Mouse (Mus musculus) heart, embryonic 16.5 days (tissue): ENCODE measurements around the gene Ppp1r32. TPM values are rescaled to one million over a fixed set of nuclear protein-coding genes. Genes with fewer than 3 reads are reported as not detected.
A peak's percentile ranks its signal among the peaks of the same experiment; 100 is the strongest.

Experiments used
- ATAC-seq: fragments of 200-750 bp; cut with Nextera tagmentation; replicated peaks from 2 replicates; pipeline ENCODE4 v1.8.0; 2017; ENCODE audit warnings: moderate number of reproducible peaks; ENCODE audit not compliant: insufficient read depth, low FRiP score; ENCODE audit errors: extremely low read depth
- H3K27ac ChIP-seq: fragments of 300-500 bp; sonication (generic); 2 replicates; pipeline ENCODE4 v1.5.1; 2014; ENCODE audit warnings: mild to moderate bottlenecking, low read length, control low read depth, moderate library complexity
- H3K27me3 ChIP-seq: fragments of 300-500 bp; sonication (generic); 2 replicates; pipeline ENCODE4 v1.6.1; 2014; ENCODE audit warnings: low read length, mixed read lengths; ENCODE audit not compliant: control insufficient read depth, insufficient read depth
- H3K36me3 ChIP-seq: fragments of 300-500 bp; sonication (generic); 2 replicates; pipeline ENCODE4 v1.6.1; 2014; ENCODE audit not compliant: control insufficient read depth, insufficient read depth
- H3K4me1 ChIP-seq: fragments of 300-500 bp; sonication (generic); 2 replicates; pipeline ENCODE4 v1.6.1; 2014; ENCODE audit warnings: low read length, mixed read lengths; ENCODE audit not compliant: control insufficient read depth, insufficient read depth
- H3K4me2 ChIP-seq: fragments of 300-500 bp; sonication (generic); 2 replicates; pipeline ENCODE4 v1.6.1; 2014; ENCODE audit warnings: low read depth, mild to moderate bottlenecking, control low read depth, low read length
- H3K4me3 ChIP-seq: fragments of 300-500 bp; sonication (generic); 2 replicates; pipeline ENCODE4 v1.5.1; 2014; ENCODE audit warnings: mild to moderate bottlenecking, control low read depth, low read length
- H3K9ac ChIP-seq: fragments of 300-500 bp; sonication (generic); 2 replicates; pipeline ENCODE4 v1.6.1; 2014; ENCODE audit warnings: low read length, control low read depth
- H3K9me3 ChIP-seq: fragments of 300-500 bp; sonication (generic); replicated peaks from 2 replicates; pipeline ENCODE4 v1.6.1; 2016; ENCODE audit warnings: low read length; ENCODE audit not compliant: control insufficient read depth
- WGBS: fragments of 180-500 bp; shearing (Covaris S2); extraction: QIAGEN DNeasy Blood & Tissue Kit; methylation state at CpG from one replicate; pipeline ENCODE4 v1.1.7; 2014; 5-methylcytosine and 5-hydroxymethylcytosine counted together
- polyA plus RNA-seq: library from polyadenylated mRNA; unstranded; fragments of >200 nt; fragmentation: Nextera tagmentation; extraction: Ambion mirVana; gene quantifications from 2 replicates; pipeline ENCODE4 v1.2.1, GENCODE M21; 2015

The Ppp1r32 gene
- polyA plus RNA-seq, 1 experiment from 2014 or later, result 0.13 TPM

DNA sequence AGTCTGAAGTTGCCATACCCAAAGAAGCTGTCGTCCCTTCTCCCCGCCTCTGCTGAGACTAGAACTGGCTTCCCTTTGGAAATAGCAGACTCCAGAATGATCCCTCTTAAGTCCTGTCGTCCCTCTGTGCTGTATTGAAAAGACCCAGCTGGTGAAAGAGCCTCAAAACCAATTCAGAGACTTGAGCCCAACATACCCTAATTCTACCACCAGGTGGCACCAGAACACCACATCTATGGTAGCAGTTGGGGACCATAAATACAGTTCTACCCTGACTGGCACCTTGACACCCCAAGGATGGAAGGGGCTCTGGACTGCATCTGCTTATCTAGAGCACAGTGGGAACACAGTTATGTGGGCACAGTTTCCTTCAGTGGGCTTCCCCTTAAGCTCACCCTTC lies 33.0 kb downstream of the Ppp1r32 start:
- no peak overlapping the region for H3K27ac ChIP-seq
- no peaks in the 10 kb centered on the region for H3K9me3 ChIP-seq
- H3K4me2 ChIP-seq, result no peak overlapping the region
- H3K4me1 ChIP-seq, result no peaks in the 10 kb centered on the region
- no peaks in the 10 kb centered on the region for H3K36me3 ChIP-seq
- H3K4me3 ChIP-seq, result no peak overlapping the region
- WGBS, result 5% methylated on average over 3 of the region's 3 CpGs
- no peak overlapping the region for H3K9ac ChIP-seq
- ATAC-seq, result peak; percentile 38; the same call in 1 of the 2 replicates
- H3K27me3 ChIP-seq, result peaks cover 38% of the 10 kb centered on the region

GRCm38 (mm10) chr19:10449190-10449589 lies 33.5 kb downstream of the Ppp1r32 start:
- WGBS, result 39% methylated on average over 6 of the region's 6 CpGs
- Histone ChIP-seq H3K9ac (no peak overlapping the region), H3K4me1 (no peaks in the 10 kb centered on the region), H3K27me3 (peaks cover 33% of the 10 kb centered on the region), H3K27ac (no peak overlapping the region), H3K4me2 (no peak overlapping the region), H3K9me3 (no peaks in the 10 kb centered on the region), H3K4me3 (no peak overlapping the region), H3K36me3 (no peaks in the 10 kb centered on the region)
- 0 out of 2 replicates have a peak, but pooled peaks have one; percentile 9 for ATAC-seq

DNA sequence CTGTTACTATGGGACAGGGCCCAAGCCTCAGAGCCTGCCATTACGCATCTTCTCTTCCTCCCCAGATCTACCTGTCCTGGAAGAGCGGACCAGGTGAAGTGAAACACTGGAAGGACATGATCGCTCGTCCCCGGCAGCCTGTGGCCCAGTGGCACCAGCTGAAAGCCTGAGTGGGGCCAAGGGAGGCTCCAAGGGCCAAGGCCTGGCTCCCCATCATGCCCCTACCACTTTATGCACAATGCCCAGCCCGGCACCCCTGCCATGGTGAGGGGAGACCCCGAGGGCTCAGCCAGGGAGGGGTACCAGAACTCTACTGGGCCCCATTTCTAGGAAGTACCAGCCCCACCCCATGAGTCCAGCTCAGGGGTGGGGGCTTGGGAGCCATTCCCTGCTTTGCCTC lies 34.5 kb downstream of the Ppp1r32 start:
- Histone ChIP-seq H3K27ac (no peak overlapping the region), H3K4me2 (no peak overlapping the region), H3K4me3 (no peak overlapping the region), H3K9ac (no peak overlapping the region), H3K9me3 (no peaks in the 10 kb centered on the region), H3K36me3 (no peaks in the 10 kb centered on the region), H3K27me3 (peaks cover 28% of the 10 kb centered on the region), H3K4me1 (no peaks in the 10 kb centered on the region)
- ATAC-seq, result no peak
- 94% methylated on average over 7 of the region's 7 CpGs for WGBS

DNA sequence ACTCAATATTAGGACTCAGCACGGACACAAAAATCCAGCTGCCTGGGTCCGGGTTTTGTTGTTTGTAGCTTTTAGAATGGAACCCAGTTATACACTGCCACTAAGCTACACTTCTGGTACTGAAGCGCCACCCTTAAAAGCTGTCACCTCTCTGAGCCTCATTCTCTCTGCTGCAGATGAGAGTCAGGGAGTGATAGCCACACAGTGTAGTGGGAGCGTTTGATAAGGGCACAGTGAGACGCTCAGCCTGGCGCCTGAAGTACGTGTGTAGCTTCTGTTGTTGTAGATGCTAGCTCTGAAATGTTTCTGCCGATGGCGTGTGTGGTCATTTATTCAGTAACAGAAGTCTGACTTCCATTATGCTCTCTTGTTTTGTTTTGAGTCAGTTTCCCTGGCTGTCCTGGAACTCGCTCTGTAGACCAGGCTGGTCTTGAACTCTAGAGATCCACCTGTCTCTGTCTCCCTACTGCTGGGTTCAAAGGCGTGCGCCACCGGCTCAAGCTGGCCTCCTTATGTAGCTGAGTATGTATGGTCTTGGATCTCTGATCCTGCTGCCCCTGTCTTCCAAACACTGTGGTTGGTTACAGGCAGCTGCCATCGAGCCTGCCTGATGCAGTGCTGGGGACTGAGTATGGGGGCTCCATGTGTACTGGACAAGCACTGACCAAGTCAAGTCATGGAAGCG lies 37.9 kb downstream of the Ppp1r32 start:
- WGBS, result 66% methylated on average over 15 of the region's 15 CpGs
- H3K4me2 ChIP-seq, result no peak overlapping the region
- peaks cover 6% of the 10 kb centered on the region; the same call in 1 of the 2 replicates for H3K27me3 ChIP-seq

GRCm38 (mm10) chr19:10437521-10437920 lies 45.2 kb downstream of the Ppp1r32 start:
- H3K4me1 ChIP-seq, result peaks cover 18% of the 10 kb centered on the region
- no peak overlapping the region for H3K4me2 ChIP-seq
- ATAC-seq, result no peak
- 45% methylated on average over 1 of the region's 1 CpGs for WGBS
- H3K27me3 ChIP-seq, result no peaks in the 10 kb centered on the region; the same call in 1 of the 2 replicates
- no peak overlapping the region for H3K4me3 ChIP-seq
- no peak overlapping the region for H3K27ac ChIP-seq
- no peaks in the 10 kb centered on the region for H3K9me3 ChIP-seq
- H3K9ac ChIP-seq, result no peak overlapping the region
- H3K36me3 ChIP-seq, result no peaks in the 10 kb centered on the region

More for the DNA sequence above, 37.9 kb downstream of the Ppp1r32 start:
- H3K9me3 ChIP-seq, result no peaks in the 10 kb centered on the region
- no peak overlapping the region for H3K9ac ChIP-seq
- no peaks in the 10 kb centered on the region for H3K4me1 ChIP-seq
- no peak overlapping the region for H3K27ac ChIP-seq
- ATAC-seq, result no peak
- H3K36me3 ChIP-seq, result no peaks in the 10 kb centered on the region
- H3K4me3 ChIP-seq, result no peak overlapping the region

DNA sequence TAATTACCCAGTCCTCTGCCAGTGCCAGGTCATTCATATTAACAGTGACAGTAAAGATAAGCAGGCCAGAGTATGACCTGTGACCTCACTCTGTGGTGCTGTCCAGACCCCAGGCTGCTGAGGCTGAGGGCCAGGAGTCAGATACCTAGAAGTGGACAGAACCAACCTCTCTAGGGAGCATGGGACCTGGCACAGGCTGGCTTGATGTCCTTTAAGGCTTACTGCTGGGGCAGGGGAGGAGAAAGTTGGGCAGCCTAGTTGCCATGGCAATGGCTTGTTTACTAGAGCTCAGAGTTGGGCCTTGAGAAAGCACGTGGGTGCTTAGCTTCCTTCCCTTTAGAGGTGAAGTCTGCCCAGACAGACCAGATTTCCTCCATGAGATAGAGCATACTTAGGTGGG lies 46.0 kb downstream of the Ppp1r32 start:
- no peak overlapping the region for H3K27ac ChIP-seq
- no peaks in the 10 kb centered on the region for H3K27me3 ChIP-seq
- no peak for ATAC-seq
- H3K4me2 ChIP-seq, result no peak overlapping the region
- H3K4me1 ChIP-seq, result peaks cover 19% of the 10 kb centered on the region
- WGBS, result 58% methylated on average over 1 of the region's 1 CpGs
- H3K4me3 ChIP-seq, result no peak overlapping the region
- no peaks in the 10 kb centered on the region for H3K9me3 ChIP-seq
- H3K36me3 ChIP-seq, result no peaks in the 10 kb centered on the region
- no peak overlapping the region for H3K9ac ChIP-seq

GRCm38 (mm10) chr19:10435908-10436307 lies 46.8 kb downstream of the Ppp1r32 start:
- H3K4me3 ChIP-seq, result no peak overlapping the region
- H3K4me1 ChIP-seq, result peaks cover 23% of the 10 kb centered on the region
- H3K4me2 ChIP-seq, result no peak overlapping the region
- WGBS, result 43% methylated on average over 3 of the region's 3 CpGs
- no peaks in the 10 kb centered on the region for H3K27me3 ChIP-seq
- no peak for ATAC-seq
- no peak overlapping the region for H3K27ac ChIP-seq
- H3K36me3 ChIP-seq, result no peaks in the 10 kb centered on the region
- H3K9ac ChIP-seq, result no peak overlapping the region
- no peaks in the 10 kb centered on the region for H3K9me3 ChIP-seq

GRCm38 (mm10) chr19:10434927-10435326 lies 47.8 kb downstream of the Ppp1r32 start:
- Histone ChIP-seq H3K4me2 (no peak overlapping the region), H3K27me3 (no peaks in the 10 kb centered on the region)
- 70% methylated on average over 6 of the region's 6 CpGs for WGBS

GRCm38 (mm10) chr19:10433879-10434540 lies 48.7 kb downstream of the Ppp1r32 start:
- H3K9me3 ChIP-seq, result no peaks in the 10 kb centered on the region
- H3K4me3 ChIP-seq, result no peak overlapping the region
- H3K27ac ChIP-seq, result peak overlapping the region; percentile 75
- no peak overlapping the region for H3K9ac ChIP-seq
- H3K4me2 ChIP-seq, result no peak overlapping the region
- peaks cover 30% of the 10 kb centered on the region for H3K4me1 ChIP-seq
- peak; percentile 49 for ATAC-seq
- no peaks in the 10 kb centered on the region for H3K27me3 ChIP-seq
- 37% methylated on average over 9 of the region's 9 CpGs for WGBS
- H3K36me3 ChIP-seq, result no peaks in the 10 kb centered on the region

More at GRCm38 (mm10) chr19:10434927-10435326, 47.8 kb downstream of the Ppp1r32 start:
- no peak overlapping the region for H3K9ac ChIP-seq
- H3K4me1 ChIP-seq, result peaks cover 26% of the 10 kb centered on the region
- H3K9me3 ChIP-seq, result no peaks in the 10 kb centered on the region
- no peak for ATAC-seq
- H3K36me3 ChIP-seq, result no peaks in the 10 kb centered on the region
- H3K4me3 ChIP-seq, result no peak overlapping the region
- no peak overlapping the region; the same call in 1 of the 2 replicates for H3K27ac ChIP-seq
